Mouse (Mus musculus): ENCODE measurements around the gene Ercc2. TPM values are rescaled to one million over a fixed set of nuclear protein-coding genes. Genes with fewer than 3 reads are reported as not detected.
A peak's percentile ranks its signal among the peaks of the same experiment; 100 is the strongest.

The Ercc2 gene
- total RNA-seq, 2 experiments from 2014 or later = 28.2 to 34.7 TPM

GRCm38 (mm10) chr7:19359299-19359891 lies 22.4 kb upstream of the Ercc2 start, which contains the start of the genes Cd3eap and Ppp1r13l:
Cd3eap (minus strand) TSS chr7:19359483.
Ppp1r13l (plus strand) TSS chr7:19359749.
- peak; percentile 92 to 93 for DNase-seq (ENCODE audit: low spot score in 2 of 2)

DNA sequence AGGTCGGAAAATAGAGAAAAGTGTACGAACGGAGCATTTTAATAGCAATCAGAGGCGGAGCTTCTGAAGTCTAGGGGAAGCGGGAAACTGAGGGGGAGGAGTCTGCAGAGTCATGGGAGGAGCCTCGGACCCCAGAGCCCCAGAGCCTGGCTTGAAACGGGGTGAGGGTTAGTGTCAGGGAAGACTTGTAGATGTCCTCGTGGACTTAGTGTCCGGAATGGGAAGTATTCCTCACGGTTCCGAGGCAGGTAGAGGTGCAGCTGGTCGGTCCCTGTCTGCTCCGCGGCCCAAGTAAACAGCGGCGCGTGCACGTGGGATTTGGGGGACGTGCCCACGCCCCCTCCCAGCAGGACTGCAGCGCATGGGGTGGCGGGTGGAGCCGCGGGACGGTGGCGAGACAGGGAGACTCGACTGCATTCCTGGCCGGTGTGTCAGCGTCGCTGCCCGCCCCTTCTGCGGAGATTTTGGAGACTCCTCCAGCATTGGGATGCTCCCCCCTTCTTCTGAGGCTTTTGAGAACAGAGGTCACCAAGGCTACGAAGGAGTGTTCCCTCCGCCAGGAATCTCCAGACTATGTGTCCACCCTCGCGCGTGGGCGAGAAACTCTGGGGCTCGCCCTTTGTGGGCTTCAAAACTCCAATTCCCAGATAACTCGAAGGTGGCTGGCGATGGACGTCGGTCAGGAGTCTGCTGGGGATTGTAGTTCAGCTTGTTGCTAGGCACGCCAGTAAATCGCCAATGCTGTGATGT lies 21.7 kb upstream of the Ercc2 start:
- DNase-seq (ENCODE audit: low spot score in 2 of 2) = peak; percentile 66 to 82

DNA sequence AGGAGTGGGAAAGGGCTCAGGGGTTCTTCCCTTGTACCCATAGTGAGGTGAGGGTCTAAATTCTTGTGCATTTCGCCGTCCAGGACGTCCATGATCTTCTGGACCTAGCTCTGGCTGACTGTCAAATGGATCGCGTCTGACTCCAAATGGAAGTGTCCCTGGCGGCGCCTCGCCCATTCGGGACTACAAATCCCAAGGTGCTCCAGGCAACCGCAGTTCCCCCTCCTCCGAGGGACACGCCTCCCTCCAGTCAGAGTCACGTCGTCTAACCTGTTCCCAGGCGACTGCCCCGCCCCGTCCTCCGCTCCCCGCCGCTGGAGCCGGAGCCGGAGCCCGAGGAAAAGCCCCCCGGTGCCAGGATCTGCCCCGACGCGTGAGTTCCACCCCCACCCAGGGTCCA lies 20.9 kb upstream of the Ercc2 start:
- DNase-seq (ENCODE audit: low spot score in 2 of 2) = peak; percentile 80 to 91

DNA sequence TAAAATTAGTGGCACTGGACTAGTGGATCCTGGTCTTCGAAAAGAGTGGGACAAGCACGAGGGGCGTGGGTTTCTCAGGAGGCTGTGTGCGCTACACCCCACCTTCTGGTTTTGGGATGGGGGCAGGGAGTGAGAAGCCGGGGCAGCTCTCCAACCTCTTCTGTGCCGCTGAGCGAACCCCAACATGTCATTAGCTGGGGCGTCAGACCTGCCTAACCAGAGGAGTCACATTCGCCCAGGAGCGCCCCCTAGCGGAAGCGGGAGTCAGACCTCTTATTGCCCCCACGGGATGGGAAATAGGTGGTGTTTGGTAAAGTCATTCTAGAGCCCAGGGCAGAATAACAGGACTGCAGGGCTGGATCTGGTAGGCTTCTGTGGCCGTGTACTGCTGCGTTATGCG lies 20.1 kb upstream of the Ercc2 start:
- DNase-seq (ENCODE audit: low spot score in 2 of 2) = peak; percentile 51 to 65

DNA sequence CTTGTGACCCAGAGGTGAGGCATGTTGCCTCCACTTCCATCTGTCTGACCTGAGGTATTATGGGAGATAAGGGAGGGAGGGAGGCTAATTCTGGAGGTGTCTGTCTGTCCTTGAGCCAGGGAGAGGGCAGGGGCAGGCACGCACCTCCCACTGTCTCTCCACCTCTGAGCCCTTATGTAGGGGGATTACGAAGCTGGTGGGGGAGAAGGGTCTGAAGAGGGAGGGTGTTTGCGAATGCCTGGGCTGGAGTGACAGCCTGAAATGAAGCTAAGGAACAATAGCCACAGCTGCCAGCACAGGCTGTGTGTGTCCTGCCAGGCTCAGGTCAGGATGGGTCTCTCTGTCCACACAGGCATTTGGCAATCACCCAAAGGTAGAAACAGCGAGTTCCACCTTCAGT lies 19.5 kb upstream of the Ercc2 start:
- DNase-seq (ENCODE audit: low spot score in 2 of 2) = no peak

DNA sequence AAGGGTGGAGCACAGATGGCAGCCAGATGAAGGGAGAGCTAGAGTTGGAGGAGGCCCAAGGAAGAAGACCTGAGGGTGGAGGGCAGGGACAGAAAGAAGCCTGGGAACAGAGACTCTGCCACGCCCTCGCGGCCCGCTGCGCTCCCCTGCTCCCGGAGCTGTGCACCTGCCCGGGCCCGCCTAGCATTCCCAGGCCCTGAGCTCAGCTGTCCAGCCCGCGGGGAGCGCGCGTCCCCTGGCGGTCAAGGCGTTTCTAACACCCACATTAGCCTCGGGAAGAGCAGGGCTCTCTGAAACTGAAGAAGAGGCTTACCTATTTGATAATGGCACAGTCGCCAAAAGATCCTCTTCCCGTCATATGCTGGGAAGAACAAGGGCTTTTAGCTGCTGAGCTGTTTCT lies 17.9 kb upstream of the Ercc2 start:
- no peak for DNase-seq (ENCODE audit: low spot score in 2 of 2)

DNA sequence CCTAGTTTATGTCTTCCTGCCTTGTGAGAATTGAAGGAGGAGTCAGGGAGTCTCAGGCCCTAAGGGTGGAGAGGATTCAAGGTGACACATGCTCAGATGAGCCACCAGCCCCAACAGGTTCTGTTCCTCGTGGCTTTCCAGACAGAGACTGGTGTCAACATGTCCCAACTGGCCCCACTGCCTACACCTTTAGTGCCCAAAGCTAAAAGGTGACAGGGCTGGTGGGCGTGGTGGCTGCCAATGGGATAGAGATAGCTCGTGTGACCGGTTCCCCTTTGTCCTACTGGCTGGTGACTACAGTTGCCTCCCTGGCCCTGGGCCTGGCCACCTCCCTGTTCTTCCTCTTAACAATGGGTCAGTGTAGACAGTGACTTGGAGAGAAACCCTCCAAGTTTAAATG lies 16.4 kb upstream of the Ercc2 start:
- DNase-seq (ENCODE audit: low spot score in 2 of 2) = no peak

DNA sequence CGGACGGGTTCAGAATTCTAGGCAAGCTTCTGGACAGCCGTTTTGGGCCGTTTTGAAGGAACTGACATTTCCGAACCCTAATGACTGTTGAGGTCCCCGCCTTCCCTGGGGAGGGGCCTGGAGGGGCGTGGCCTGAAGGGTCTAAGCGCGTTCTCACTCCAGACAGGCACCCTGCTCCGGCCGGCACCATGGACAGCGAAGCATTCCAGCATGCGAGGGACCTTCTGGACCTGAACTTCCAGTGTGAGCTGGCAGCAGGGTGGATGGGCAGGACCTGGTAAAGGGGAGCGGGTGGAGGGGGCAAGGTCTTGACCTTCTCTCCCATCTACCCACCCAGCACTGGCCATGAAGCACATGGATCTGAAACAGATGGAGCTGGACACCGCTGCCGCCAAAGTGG lies 13.4 kb upstream of the Ercc2 start:
- DNase-seq (ENCODE audit: low spot score in 2 of 2) = no peak

GRCm38 (mm10) chr7:19369823-19370425 lies 11.9 kb upstream of the Ercc2 start:
- peak; percentile 68 to 69 for DNase-seq (ENCODE audit: low spot score in 2 of 2)

DNA sequence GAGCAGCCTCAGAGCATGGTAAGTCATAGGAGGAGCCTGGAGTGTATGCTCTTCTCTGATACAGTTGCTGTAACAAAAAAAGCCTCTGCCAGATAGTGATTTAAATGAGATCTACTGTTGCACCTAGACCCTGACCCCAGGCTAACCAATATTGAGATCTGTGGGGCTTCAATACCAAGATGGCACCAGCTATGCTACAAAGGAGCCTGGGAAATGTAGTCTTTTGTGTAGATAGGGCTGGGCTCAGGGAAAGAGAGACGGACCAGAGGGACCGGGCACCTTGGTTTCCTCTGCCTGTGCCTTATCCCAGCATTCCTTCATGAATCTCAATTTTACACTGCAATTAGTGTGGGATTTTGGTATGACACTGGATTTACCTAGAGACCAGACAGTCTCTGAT lies 8.4 kb upstream of the Ercc2 start:
- no peak for DNase-seq (ENCODE audit: low spot score in 2 of 2)

- DNase-seq (ENCODE audit: low spot score in 2 of 2) = no peak
Measured at GRCm38 (mm10) chr7:19375368-19375767, 6.4 kb upstream of the Ercc2 start.

GRCm38 (mm10) chr7:19376019-19376418 lies 5.8 kb upstream of the Ercc2 start:
- DNase-seq (ENCODE audit: low spot score in 2 of 2) = no peak

DNA sequence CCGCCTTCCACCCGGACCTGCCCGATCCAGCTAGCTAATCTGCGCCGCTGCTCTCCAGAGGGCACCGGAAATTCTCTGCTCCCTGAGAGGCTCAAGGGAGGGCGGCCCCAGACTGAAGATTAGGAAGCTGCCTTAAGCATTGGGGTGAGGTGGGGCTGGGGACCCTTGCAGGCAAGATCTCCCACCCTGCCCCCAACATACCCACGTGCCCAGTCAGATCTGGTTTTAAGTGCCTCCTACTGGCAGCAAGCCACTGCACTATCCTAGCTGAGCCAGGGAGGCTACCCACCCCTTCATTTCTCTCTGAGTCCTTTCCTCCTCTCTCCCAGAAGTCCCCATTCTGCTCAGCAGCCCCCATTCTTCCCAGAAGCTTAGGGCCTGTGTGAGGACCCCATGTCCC lies 3.8 kb upstream of the Ercc2 start:
- no peak for DNase-seq (ENCODE audit: low spot score in 2 of 2)

GRCm38 (mm10) chr7:19382166-19382541 lies 344 bp downstream of the Ercc2 start:
- no peak for DNase-seq (ENCODE audit: low spot score in 2 of 2)

GRCm38 (mm10) chr7:19383708-19384107 lies 1.9 kb downstream of the Ercc2 start:
- DNase-seq (ENCODE audit: low spot score in 2 of 2) = no peak

- DNase-seq (ENCODE audit: low spot score in 2 of 2) = peak; percentile 45 to 49
Measured at GRCm38 (mm10) chr7:19388699-19389413, 7.0 kb downstream of the Ercc2 start.

DNA sequence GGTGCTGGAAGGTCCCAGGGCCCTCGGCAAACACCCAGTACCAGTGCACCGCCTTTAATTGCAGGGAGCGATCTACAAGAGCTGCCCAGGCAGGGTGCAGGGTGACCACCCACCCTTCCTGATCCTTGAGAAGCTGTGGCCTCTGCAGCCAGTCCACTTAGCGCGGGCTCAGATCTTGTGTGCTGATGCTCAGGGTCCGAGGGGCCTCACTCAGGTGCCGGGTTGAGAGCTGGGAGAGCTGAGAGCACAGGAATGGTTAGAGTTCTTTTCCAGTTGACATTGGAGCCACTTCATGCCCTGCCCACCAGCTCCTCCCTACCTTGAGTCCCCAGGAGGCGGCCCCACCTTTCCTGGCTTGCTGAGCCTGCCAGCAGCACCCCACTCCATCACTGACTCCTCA lies 12.7 kb downstream of the Ercc2 start:
- no peak for DNase-seq (ENCODE audit: low spot score in 2 of 2)

DNA sequence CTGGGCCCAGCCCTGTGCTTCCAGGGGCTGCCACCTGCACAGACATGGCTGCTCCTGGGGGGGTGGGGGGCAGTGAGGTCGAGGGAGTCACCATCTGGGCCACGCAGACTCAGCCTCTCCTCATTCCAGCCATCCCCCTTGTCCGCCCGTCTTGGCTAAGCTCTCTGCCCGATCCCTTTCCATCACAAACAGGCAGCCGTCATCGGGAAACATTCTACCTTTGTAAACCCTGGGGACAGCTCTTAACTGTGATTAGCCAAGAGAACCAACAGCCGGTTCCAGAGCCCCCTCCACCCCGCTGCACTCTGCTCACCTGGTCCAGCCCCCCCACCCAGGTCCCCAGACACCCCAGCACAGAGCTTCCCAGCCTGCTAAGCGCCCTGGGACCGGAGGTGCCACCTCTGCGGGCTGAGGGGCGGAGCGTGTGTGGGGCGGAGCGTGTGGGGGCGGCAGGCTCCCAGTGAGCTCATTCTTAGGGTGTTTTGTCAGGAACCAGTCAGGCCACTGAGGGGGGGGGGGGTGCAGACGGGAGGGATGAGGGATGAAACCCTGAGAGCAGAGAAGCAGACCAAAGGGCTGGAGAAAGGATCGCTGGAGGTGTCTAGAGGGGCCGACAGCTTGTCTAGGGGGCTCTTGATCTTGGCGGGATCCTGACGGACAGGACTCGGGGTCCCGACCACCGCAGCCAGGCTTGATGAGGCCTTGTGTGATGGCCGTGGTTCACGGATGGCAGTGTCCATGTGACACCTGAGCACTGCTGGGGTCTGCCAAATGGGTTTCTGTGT lies 17.9 kb downstream of the Ercc2 start:
- no peak for DNase-seq (ENCODE audit: low spot score in 2 of 2)

DNA sequence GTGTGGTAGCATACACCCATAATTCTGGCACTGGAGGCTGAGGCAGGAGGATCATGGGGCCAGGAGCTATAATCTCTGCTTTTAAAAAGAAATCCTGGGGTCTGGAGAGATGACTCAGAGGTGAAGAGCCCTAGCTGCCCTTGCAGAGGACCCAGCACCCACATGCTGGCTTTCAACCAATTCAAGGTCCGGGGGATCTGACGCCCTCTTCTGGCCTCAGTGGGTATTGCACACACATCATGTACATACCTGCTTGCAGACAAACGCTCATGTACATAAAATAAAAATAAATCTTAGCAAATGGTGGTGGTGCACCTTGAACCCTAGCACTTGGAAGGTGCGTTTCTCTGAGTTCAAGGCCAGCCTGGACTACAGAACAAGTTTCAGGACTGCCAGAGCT lies 19.1 kb downstream of the Ercc2 start:
- no peak for DNase-seq (ENCODE audit: low spot score in 2 of 2)

- DNase-seq (ENCODE audit: low spot score in 2 of 2) = no peak
Measured at GRCm38 (mm10) chr7:19402535-19403112, 20.8 kb downstream of the Ercc2 start.

Measured in layer of hippocampus, postnatal 14 days (tissue).